Mouse (Mus musculus) induced T-regulatory cell, adult 2 months (primary cell): ENCODE results near the gene Eif4ebp2.

ENCODE experiments used
- DNase-seq: peaks from one replicate; pipeline ENCODE4 v3.0.0-alpha.2; 2012; ENCODE audit warnings: low read depth

The Eif4ebp2 gene

GRCm38 (mm10) chr10:61452645-61453044 lies at the start of gene Eif4ebp2:
Gene Eif4ebp2, minus strand, starts transcription at chr10:61452661.
- peak; percentile 99 for DNase-seq

- DNase-seq: no peak
These were observed 48.3 kb upstream of the Eif4ebp2 start for GRCm38 (mm10) chr10:61500756-61501155.

- no peak for DNase-seq
These were observed 47.3 kb upstream of the Eif4ebp2 start for GRCm38 (mm10) chr10:61499505-61500466.

GRCm38 (mm10) chr10:61496231-61496630 lies 43.8 kb upstream of the Eif4ebp2 start:
- no peak for DNase-seq

GRCm38 (mm10) chr10:61495461-61495860 lies 43.0 kb upstream of the Eif4ebp2 start:
- no peak for DNase-seq

GRCm38 (mm10) chr10:61492040-61492439 lies 39.6 kb upstream of the Eif4ebp2 start:
- DNase-seq: peak; percentile 86

- DNase-seq: no peak
These were observed 39.1 kb upstream of the Eif4ebp2 start for GRCm38 (mm10) chr10:61491573-61491972.

GRCm38 (mm10) chr10:61488522-61489110 lies 36.2 kb upstream of the Eif4ebp2 start:
- DNase-seq: no peak

GRCm38 (mm10) chr10:61486551-61487339 lies 34.3 kb upstream of the Eif4ebp2 start:
- no peak for DNase-seq

- DNase-seq: no peak
These were observed 32.3 kb upstream of the Eif4ebp2 start for GRCm38 (mm10) chr10:61484801-61485200.

GRCm38 (mm10) chr10:61482771-61483170 lies 30.3 kb upstream of the Eif4ebp2 start:
- no peak for DNase-seq

- no peak for DNase-seq
These were observed 28.0 kb upstream of the Eif4ebp2 start for GRCm38 (mm10) chr10:61480488-61480887.

- DNase-seq: no peak
These were observed 27.5 kb upstream of the Eif4ebp2 start for GRCm38 (mm10) chr10:61479927-61480326.

GRCm38 (mm10) chr10:61479461-61479860 lies 27.0 kb upstream of the Eif4ebp2 start:
- no peak for DNase-seq

- peak; percentile 14 for DNase-seq
These were observed 24.1 kb upstream of the Eif4ebp2 start for GRCm38 (mm10) chr10:61476440-61477165.

- DNase-seq: peak; percentile 98
These were observed 23.4 kb upstream of the Eif4ebp2 start, which contains the start of gene Lrrc20 for GRCm38 (mm10) chr10:61475594-61476439. Gene Lrrc20, plus strand, starts transcription at chr10:61475801.

GRCm38 (mm10) chr10:61474344-61474743 lies 21.9 kb upstream of the Eif4ebp2 start:
- peak; percentile 12 for DNase-seq

- DNase-seq: no peak
These were observed 21.2 kb upstream of the Eif4ebp2 start for GRCm38 (mm10) chr10:61473640-61474039.

- DNase-seq: no peak
These were observed 16.4 kb upstream of the Eif4ebp2 start for GRCm38 (mm10) chr10:61468900-61469299.

- DNase-seq: peak; percentile 74
These were observed 14.4 kb upstream of the Eif4ebp2 start for GRCm38 (mm10) chr10:61466873-61467272.

- peak; percentile 72 for DNase-seq
These were observed 13.8 kb upstream of the Eif4ebp2 start for GRCm38 (mm10) chr10:61466242-61466641.
